Mouse (Mus musculus) fat pad, adult 2 months (tissue): ENCODE data around the gene Pros1.

Experiments used
- DNase-seq: peaks from one replicate; pipeline ENCODE4 v3.0.0-alpha.2; 2011; ENCODE audit warnings: low read depth, low spot score; ENCODE audit errors: extremely low read depth

Gene Pros1

DNA sequence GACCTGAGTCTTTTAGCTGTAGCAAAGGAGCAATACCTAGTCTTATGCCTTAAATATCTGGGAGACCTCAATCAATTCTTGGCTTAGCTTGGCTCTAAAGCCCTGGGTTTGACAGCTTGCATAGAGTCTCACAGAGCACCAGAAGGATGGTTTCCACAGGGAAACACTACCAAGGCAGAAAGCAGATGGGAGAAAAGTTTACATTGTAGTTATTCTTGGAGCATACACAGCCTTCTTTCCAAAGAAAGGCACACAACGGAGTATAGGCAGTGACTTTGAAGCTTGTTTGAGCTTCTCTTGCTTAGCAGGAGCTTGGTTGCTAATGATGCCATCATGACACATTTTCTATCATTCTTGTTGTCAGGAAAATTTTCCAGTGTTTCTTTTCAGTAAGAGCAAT, 6.0 kb downstream of the Pros1 start:
- no peak for DNase-seq

DNA sequence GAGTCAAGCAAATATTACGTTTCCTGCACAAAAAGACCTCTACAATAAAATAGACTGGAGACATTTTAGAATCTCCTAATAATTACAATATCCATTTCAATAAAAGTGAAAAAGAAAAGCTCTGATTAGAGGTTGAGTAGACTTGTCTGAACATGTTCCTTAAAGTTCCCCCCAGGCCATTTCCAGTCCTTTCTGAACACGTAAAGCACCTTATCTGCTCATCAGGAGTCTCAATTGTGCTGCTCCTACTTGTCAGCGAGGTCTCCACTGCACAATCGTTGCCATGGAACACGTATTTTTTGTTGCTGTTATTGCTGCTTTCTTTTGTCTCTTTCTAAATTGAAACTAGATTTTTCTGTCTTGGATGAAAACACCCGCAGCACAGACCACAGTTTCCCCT, 7.3 kb downstream of the Pros1 start:
- peak; percentile 63 for DNase-seq

DNA sequence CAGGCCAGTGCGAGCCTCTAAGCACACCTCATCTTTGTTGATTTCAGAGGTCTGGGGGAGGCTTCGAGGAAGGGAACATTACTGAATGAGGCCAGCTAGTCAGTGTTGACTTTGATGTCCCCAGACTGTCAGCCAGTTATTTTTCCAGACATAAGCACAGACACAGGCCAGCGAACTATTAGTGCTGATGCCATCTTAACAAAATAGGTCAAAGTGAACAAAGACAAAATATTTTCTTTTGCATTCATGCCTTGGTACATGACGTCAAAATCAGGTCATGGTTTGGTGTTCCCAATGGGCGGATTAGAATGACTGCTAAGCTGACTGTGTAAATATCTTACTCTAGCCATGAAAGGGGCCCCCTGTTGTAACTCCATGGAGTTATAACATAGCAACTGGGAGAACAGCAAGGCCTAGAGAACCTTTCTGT, 18.6 kb downstream of the Pros1 start:
- no peak for DNase-seq

DNA sequence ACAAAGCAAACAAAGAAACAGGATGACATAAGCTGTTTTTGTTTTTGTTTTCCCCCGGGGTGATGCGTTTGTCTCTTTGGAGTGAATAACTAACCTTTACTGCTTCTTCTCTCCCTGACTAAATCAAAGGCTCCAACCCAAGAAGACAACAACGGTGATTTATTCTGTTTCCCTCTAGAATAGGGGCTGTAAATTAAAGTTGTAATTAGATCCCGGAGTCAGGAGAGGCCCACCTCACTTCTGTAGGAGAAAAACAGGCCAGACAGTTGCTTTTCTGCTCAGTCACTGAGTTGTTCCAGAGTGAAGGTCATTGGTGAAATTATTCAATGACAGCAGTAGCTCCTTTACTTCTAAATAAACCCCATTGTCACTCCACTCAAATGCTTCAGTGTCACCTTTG, 19.1 kb downstream of the Pros1 start:
- no peak for DNase-seq

DNA sequence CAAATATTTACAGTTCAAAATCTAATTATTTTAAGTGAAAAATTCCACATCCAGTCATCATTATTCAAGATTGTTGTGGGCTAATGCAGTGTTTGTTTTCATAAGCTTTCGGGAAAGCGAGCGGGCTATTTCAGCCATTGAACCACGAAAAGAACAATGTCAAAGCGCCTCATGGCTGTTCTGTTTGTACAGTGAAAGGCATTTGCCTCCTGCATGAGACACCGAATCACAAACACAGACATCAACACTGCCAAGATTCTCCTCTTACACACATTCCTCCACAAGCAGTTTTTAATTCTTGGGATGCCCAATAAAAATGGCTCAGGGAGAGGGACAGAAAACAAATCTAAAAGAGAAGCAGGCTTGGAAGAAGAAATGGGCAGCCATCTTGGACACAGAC, 20.0 kb downstream of the Pros1 start:
- no peak for DNase-seq

DNA sequence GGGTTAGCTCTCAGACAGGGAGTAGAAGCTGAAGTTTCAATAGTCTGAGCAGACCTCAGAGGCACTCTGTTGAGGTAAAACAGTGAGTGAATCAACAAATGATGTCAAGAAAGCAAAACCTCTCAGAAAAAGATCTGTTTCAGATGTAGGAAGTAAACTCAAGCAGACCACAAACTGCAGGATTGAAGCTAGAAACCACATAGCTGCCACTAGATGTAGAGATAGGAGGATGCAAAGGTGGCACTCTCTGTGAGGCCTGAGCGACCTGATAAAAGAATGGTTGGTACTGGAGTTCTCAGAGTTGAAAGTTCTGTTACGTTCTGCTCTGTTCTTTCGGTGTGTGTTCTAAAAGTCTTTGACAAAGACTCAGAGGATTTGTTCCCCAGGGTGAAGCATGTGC, 41.7 kb downstream of the Pros1 start:
- DNase-seq = no peak

DNA sequence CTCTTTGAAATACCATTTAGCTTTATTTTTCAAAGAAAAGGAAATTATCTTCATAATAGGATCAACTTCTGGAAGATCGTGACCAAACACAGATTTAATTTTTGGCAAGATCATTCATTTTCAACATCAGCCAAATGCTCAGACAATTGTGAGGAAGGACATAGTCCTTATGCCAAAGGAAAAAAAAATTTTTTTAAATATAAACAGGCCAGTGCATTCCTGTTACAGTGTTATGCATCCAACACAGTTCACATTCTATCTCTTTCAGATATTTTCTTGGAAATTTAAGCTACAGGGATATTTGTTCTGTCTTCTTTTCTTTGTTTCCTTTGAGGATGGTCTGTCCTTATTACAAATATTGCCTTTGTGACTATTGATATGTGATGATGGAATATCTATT, 57.3 kb downstream of the Pros1 start:
- DNase-seq = no peak

DNA sequence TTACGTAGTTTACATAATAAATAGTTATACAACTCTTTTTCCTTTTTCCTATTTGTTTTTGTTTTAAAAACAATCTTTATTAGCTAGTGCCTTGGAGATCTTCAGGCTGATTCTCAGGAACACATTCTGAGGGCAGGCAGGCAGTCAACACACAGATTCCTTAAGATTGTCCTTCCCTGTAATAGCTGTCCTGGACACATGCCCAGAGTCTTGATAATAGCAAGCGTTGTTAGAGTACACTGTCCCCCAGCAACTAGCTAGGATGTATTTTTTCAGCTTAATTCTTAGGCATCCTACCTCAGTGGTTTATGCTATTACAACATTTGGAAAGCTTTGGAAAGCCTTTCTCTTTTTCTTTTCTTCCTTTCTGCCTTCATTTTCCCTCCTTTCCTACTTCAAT, 58.1 kb downstream of the Pros1 start:
- no peak for DNase-seq

DNA sequence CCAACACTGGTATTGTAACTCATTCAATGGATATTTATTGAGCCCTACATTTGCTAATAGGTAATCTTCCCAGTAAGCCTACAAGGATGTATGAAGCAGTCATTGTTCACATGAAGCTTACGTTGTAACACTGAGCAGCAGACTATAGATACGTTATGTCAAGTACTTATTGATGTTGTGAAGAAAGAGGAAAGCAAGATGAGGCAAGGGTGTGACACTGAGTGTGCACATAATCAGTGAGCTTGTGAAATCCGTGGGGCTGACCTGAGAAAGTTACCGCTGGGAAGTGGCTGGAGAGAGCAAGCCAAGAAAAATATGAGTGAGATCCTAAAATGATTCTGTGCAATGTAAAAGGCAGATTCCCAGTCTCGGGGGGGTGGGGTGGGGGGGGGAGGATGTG, 61.4 kb downstream of the Pros1 start:
- DNase-seq = peak; percentile 75

DNA sequence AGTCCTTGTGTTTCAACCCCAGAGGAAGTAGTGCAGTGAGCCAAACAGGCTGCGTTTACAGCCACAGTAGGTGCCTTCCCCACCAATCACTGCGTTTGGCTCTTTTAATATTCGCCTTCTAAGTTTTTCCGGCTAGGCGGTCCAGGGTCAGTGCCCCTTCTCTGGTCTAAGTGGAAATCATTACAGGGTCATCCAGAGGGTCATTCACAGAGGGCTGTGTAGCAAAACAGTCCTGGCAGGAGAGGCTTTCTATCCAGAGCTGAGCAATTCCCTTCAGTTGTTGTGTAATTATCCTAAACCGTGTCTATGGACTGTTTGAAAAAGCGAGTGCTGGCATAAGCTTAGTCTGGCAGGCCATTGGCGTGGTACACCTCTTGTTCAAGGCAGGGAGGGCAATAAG, 68.1 kb downstream of the Pros1 start:
- no peak for DNase-seq

DNA sequence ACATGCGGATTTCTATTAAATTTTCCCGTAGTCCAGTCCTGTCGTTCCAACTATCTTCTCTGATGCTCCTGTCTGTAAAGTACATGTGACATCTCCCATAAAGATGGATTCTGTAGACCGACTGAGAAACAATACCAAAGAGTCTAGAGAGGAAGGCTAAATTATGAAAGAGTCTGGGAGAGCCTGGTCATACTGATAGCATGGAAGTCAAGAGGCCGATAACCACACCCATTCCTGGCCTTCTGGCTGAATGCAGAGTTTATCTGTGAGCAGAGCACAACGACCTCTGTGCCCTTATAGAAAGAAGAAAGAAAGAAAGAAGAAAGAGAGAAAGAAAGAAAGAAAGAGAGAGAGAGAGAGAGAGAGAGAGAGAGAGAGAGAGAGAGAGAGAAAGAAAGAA, 77.2 kb downstream of the Pros1 start:
- no peak for DNase-seq

DNA sequence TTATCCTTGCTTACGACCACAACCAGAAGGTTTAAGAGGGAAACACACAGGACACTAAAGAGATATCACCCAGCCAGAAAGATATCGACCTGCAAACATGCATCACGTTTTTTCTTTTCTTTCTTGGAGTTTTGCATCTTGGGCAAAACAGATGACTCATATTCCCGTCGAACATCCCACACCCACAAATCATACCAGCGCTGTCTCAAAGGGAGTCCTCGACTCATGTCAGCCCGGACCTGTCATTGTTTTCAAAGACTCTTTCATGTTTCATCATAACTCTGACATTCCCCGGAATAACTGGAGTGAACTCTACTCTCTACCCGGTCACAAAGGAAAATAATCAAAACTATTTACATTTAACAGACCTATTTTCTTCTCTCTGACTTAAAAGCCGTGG, 82.2 kb downstream of the Pros1 start:
- no peak for DNase-seq

DNA sequence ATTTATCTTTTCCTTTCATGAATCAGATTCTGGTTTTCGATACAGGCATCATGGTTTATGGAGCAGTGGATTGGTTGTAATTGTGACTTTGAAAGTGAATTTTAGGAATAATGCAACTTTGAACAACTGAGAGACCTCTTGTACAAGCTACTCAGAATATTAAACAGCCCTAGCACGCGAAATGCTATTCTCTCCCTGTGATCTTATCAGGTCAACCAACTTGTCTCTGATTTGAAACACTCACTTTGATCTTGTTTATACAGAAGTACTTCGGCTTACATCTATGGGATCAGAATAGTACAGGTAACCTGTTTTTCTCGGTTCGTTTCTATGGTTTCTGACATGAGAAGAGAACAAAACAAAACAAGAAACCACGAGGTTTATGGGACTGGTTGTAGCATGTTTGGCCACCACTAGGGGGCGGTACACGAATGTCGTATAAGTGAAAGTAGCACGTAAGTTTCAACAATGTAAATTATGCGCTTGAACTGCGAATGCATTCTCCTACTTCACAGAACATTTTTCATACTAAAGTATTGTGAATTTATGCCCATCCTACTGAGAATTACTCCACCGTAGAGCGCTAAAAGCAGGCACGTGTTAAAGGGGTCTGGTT, 86.4 kb downstream of the Pros1 start:
- DNase-seq = peak; percentile 11

DNA sequence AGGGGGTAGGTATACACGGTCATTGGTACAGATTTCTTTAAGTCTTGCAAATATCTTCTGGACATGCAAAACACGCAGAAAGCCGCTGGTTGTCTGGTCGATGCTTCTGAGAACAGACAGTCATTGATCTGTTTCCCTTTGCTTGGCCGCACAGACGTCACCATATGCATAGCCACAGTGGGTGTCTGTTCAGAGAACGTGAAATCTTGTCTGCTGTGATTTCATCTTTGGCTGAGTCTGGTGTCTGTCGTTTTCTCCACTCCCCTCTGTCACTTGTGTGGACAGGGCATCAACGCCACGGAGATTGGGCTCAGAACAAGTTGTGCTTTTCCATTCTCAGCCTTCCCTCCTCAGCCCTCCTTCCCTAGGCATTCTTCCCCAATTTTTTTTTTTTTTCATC, 87.7 kb downstream of the Pros1 start:
- no peak for DNase-seq

DNA sequence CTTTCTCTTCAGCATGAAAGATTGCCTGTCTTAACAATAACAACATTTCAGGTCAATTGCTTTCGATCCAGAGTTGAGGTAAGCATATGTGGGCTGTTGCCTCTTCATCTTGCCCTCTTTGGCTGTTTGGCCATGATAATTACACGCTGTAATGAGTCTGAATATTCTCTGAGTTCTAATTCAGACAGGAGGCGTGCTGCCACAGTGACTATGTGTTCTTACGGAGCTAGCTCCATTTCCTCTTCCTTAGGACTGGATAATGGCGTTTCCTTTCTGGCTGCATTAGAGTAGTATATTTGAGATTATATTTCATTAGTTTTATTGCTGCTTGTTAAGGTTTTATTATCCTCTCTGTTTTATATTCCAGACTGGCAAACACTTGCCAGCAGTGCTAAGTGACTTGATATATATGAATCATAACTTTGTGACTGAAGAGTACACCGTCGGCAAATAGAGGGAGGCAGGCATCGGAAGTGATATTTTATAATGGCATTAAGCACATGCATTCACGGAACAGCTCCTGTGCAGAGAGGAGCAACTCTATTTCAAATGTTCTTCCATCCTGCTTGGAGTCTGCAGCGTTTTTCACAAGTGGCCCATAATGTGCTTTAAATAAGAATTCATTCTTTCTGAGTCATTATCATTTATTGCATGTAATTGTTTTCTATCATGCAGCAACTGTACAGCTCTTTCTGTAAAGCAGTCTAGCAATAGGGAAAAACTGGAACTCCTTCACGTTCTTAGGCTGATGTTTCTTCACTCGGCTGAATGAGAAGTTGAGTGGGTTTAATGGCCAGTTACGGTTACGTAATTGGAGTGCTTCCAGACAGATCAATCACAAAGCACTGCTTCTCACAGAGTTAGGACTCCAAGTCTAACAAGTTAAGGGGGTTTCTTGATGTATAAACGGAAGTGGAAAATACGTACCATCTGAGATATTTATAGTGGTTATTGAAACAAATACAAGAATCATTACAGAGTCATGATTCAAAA, 88.6 kb downstream of the Pros1 start:
- DNase-seq = peak; percentile 23

DNA sequence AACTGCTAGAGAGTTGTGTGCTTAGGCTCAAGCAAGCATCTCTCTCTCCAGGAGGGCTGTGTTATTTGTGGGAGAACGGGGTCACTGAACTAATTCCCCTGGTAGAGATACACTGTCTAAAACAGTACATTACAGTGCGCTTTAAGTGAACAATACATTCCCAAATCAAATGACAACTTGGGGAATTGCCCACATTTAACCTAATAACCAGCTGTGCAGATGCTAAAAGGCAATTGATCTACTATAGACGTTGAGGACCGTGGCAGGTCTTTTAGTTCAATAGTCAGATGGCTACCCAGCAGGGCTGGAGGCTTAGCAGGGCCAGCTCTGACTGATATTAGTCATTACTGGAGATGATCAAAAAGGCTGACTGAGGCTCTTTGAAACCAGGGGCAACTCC, 104.4 kb downstream of the Pros1 start:
- no peak for DNase-seq

DNA sequence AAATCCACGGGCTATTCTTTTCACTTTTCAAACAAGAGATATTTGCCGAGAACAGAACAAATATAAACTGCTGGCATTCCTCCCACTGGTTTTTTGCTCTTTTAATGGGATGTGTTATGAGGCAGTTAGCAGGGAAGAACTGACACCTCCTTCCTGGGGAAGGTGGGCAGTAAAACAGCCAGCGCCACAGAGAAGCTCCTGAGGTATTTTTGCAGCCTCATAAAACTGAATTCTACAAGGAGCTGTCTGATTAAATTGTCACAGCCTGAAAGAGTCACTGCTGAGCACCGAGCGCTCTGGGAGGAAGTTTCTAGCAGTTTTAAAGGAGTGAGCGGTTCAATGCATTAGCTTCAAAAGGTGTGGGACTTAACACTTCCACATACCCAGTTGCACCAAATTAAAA, 110.3 kb downstream of the Pros1 start:
- no peak for DNase-seq

DNA sequence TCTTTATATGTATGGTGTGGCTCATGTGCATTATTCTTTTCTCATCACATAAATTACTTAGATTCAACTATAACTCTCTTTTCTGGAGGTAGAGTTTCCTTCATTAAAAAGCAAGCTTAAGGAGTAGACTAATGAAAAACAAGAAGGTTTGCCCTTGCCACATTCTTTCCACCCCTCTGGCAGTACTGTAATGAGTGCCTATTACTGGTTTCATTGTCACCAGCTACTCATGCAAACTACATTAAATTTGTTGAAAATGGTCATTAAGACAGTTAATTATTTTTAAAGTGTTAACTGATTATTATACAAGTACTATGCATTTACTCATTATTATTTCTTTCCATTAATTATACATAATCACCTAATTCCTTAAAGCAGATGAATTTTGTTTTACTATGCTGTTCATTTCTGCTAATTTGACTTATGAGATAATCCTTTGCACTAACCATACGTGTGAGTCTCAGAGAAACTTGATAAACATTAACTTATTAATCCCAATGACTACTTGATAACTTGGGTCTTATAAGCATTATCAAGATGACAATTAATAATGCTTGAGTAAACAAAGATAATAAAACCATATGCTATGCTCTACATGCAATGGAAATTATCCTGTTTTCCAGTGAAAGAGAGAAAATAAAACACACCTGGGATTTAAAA, 117.7 kb downstream of the Pros1 start:
- DNase-seq = no peak

DNA sequence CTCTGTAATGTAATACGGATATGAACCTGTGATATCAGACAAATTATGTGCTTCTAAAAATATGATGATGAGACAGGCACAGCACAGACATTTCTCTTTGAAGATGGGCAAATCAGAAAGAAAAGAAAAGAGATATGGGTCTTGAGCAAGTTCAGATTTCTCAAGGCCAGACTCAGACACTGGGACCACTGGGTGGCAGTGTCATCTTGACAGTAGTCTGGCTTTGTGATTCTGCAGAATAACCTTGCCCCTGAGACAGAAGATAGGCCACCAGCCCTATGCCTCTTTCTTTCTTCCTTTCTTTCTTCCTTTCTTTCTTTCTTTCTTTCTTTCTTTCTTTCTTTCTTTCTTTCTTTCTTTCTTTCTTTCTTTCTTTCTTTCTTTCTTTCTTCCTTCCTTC, 120.8 kb downstream of the Pros1 start:
- DNase-seq = no peak
